Mouse (Mus musculus) kidney, adult 2 months (tissue): ENCODE results near the gene D930048N14Rik. TPM values are rescaled to one million over a fixed set of nuclear protein-coding genes. Genes with fewer than 3 reads are reported as not detected.

Experiments used
- DNase-seq: peaks from one replicate; pipeline ENCODE4 v3.0.0; 2021
- H3K27ac ChIP-seq: fragments of 200-500 bp; 2 replicates; pipeline ENCODE4 v1.5.1; 2012; ENCODE audit warnings: low read depth, low read length, control low read depth, inconsistent platforms; ENCODE audit not compliant: insufficient read depth
- H3K27me3 ChIP-seq: fragments of 200-500 bp; replicated peaks from 2 replicates; pipeline ENCODE4 v1.6.1; 2012; ENCODE audit warnings: mild to moderate bottlenecking, moderate library complexity, low read length, inconsistent platforms; ENCODE audit not compliant: control insufficient read depth, insufficient read depth
- H3K36me3 ChIP-seq: fragments of 200-500 bp; 2 replicates; pipeline ENCODE4 v1.6.1; 2012; ENCODE audit warnings: mild to moderate bottlenecking, moderate library complexity, low read length, inconsistent platforms; ENCODE audit not compliant: control insufficient read depth, insufficient read depth
- H3K4me1 ChIP-seq: fragments of 200-500 bp; 2 replicates; pipeline ENCODE4 v1.6.1; 2011; ENCODE audit warnings: low read length; ENCODE audit not compliant: control insufficient read depth, insufficient read depth
- H3K4me3 ChIP-seq: fragments of 200-500 bp; 2 replicates; pipeline ENCODE4 v1.5.1; 2011; ENCODE audit warnings: mild to moderate bottlenecking, low read depth, low read length, control low read depth; ENCODE audit not compliant: insufficient read depth
- CTCF ChIP-seq: fragments of 200-500 bp; conservative IDR thresholded peaks from 2 replicates; pipeline ENCODE4 v1.5.1; 2011; ENCODE audit warnings: low read depth, mild to moderate bottlenecking, control low read depth, low read length, moderate library complexity, mixed read lengths; ENCODE audit not compliant: insufficient read depth, insufficient read length
- POLR2A ChIP-seq: fragments of 200-500 bp; IDR thresholded peaks from one replicate; pipeline ENCODE4 v1.6.1; 2011; ENCODE audit warnings: low read depth, low read length, control low read depth
- WGBS: fragments of 180-500 bp; shearing (Covaris S2); methylation state at CpG from one replicate; pipeline ENCODE4 v1.1.7; 2018; 5-methylcytosine and 5-hydroxymethylcytosine counted together
- polyA plus RNA-seq: library from polyadenylated mRNA; depleted of rRNA; stranded (reverse); fragments of >200 nt; gene quantifications from 2 replicates; pipeline ENCODE4 v1.2.3, GENCODE M21; 2012

D930048N14Rik gene
- polyA plus RNA-seq, 1 experiment: 10.7 TPM

- 64% methylated on average over 13 of the region's 13 CpGs for WGBS
- no peak overlapping the region for H3K4me3 ChIP-seq
- no peaks in the 10 kb centered on the region for H3K36me3 ChIP-seq
- H3K27ac ChIP-seq: no peak overlapping the region
- peaks cover 15% of the 10 kb centered on the region; the same call in 1 of the 2 replicates for H3K4me1 ChIP-seq
- no peaks in the 10 kb centered on the region for H3K27me3 ChIP-seq
- DNase-seq: no peak
- TF ChIP-seq CTCF: no peak
- TF ChIP-seq POLR2A: no peak
Measured at GRCm38 (mm10) chr11:51645293-51645692, 5.5 kb upstream of the D930048N14Rik start.

GRCm38 (mm10) chr11:51646245-51646644 is 4.5 kb upstream of the D930048N14Rik start:
- WGBS: 70% methylated on average over 7 of the region's 7 CpGs
- H3K4me3 ChIP-seq: no peak overlapping the region
- H3K27me3 ChIP-seq: no peaks in the 10 kb centered on the region
- TF ChIP-seq POLR2A (no peak), CTCF (no peak)
- no peak for DNase-seq
- H3K4me1 ChIP-seq: peaks cover 15% of the 10 kb centered on the region; the same call in 1 of the 2 replicates
- H3K27ac ChIP-seq: peak overlapping the region; percentile 84
- H3K36me3 ChIP-seq: no peaks in the 10 kb centered on the region

- H3K4me1 ChIP-seq: peaks cover 15% of the 10 kb centered on the region; the same call in 1 of the 2 replicates
- DNase-seq: peak; percentile 74
- WGBS: 47% methylated on average over 15 of the region's 15 CpGs
- H3K27me3 ChIP-seq: no peaks in the 10 kb centered on the region
- peak overlapping the region; percentile 84 for H3K27ac ChIP-seq
- peak overlapping the region; percentile 20; the same call in 1 of the 2 replicates for H3K4me3 ChIP-seq
- H3K36me3 ChIP-seq: no peaks in the 10 kb centered on the region
- no peak for TF ChIP-seq CTCF
- no peak for TF ChIP-seq POLR2A
Measured at GRCm38 (mm10) chr11:51646751-51647667, 3.7 kb upstream of the D930048N14Rik start.

- 28% methylated on average over 3 of the region's 3 CpGs for WGBS
- DNase-seq: peak; percentile 35
- peak overlapping the region; percentile 49 for H3K27ac ChIP-seq
- H3K4me3 ChIP-seq: peak overlapping the region; percentile 74; the same call in 1 of the 2 replicates
- H3K4me1 ChIP-seq: peaks cover 15% of the 10 kb centered on the region; the same call in 1 of the 2 replicates
- no peaks in the 10 kb centered on the region for H3K27me3 ChIP-seq
- H3K36me3 ChIP-seq: no peaks in the 10 kb centered on the region
- no peak for TF ChIP-seq POLR2A
- TF ChIP-seq CTCF: no peak
Measured at GRCm38 (mm10) chr11:51648566-51648965, 2.2 kb upstream of the D930048N14Rik start.

DNA sequence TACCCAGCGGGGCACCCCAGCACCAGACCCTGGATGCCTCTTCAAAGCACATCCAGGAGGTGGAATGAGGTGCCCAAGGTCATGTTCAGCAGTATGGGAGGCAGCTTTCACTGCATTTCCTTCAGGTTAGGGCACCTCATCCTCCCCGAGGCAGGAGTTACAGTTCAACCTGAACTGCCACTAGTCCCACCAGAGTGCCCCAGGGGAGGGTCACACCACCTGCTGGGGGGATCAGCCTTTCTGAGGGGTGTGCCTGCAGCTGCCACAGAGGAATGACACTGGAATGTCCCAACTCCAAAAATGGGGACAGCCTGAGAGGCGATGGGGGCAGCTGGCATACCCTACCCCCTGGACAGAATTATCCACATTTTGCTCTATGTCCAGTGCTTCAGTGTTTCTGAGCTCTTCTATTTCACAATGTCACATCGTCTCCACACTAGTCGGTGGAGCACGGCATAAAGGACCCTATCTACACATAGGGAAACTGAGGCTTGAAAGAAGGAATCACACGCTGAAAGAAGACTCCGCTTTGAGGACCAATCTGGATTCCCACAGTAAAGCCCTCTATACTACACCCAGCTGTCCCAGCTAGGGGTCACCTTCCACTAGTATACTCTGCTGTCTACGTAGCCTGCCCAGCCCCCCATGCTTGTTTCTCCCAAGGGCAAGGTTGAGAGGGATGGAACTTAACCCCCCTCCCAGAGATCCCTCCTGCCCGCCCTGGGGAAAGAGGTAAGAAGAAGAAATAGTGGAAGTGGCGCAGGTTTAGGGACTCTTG is 1.5 kb upstream of the D930048N14Rik start:
- H3K27ac ChIP-seq: peak overlapping the region; percentile 14
- H3K4me3 ChIP-seq: peak overlapping the region; percentile 74
- no peak for TF ChIP-seq POLR2A
- no peak for TF ChIP-seq CTCF
- no peaks in the 10 kb centered on the region for H3K36me3 ChIP-seq
- no peaks in the 10 kb centered on the region for H3K27me3 ChIP-seq
- H3K4me1 ChIP-seq: peaks cover 15% of the 10 kb centered on the region; the same call in 1 of the 2 replicates
- DNase-seq: no peak
- WGBS: 44% methylated on average over 11 of the region's 11 CpGs

DNA sequence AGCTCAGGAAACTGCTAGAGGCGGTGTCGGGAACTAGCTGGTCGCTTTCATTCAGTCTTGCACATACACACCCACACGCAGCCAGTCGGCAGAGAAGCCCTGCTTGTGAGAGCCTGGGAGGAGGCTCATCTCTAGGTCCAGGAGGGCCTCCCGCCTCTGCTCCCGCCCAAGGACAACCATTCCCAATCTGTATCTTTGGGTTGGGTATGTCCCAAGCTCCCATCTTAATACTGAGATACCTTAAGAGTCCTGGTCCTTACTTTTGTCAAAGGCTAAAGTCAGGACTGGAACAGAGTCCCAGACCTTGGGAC is 910 bp upstream of the D930048N14Rik start:
- peak overlapping the region; percentile 28; the same call in 1 of the 2 replicates for H3K27ac ChIP-seq
- H3K4me3 ChIP-seq: peak overlapping the region; percentile 74

More for the DNA sequence above, 910 bp upstream of the D930048N14Rik start:
- TF ChIP-seq CTCF: no peak
- TF ChIP-seq POLR2A: no peak
- WGBS: 21% methylated on average over 7 of the region's 7 CpGs
- no peaks in the 10 kb centered on the region for H3K27me3 ChIP-seq
- no peak for DNase-seq
- H3K4me1 ChIP-seq: peaks cover 15% of the 10 kb centered on the region; the same call in 1 of the 2 replicates
- no peaks in the 10 kb centered on the region for H3K36me3 ChIP-seq
